Mouse (Mus musculus): ENCODE results near the gene Kpna4.
"Not testable (repeated sequence)": the region's sequence is repeated elsewhere in the genome, so short reads cannot be mapped to it uniquely, and the experiment has no call there.

Kpna4 gene

DNA sequence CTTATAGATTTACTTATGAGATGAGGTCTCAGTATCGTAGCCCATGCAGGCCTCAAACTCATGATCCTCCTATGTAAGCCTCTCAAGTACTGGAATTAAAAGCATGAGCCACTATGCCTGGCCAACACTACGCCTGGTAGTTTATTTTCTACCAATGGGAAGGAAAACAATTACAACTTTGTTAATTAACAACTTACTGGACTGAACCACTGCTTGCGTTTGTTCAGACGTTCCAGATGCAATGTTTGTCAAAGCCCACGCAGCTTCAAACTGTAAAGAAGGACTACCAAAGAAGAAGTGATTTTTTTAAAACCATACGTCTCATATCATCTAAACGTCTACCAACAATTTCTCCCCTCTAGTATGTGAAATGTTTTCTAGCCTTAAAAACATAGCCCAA lies 32.5 kb downstream of the Kpna4 start:
- no peak for DNase-seq

DNA sequence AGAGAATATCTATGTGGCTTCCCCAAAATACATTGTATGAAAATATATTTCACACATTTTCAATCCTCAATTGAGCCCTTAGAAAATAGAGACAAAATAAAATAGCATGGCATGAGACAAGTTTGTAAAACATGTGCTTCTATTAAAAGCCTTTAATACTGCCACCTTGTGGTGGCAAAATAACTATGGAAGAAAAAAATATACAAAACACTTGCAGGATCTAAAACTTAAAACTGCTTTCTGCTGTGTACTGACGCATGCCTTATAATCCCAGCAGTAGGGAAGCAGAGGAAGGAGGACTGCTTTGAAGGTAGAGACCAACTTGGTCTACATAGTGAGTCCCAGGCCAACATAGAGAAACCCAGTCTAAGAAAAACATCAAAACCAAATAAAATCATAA lies 62.9 kb downstream of the Kpna4 start:
- DNase-seq: no peak

- no peak for DNase-seq
Measured at GRCm38 (mm10) chr3:69062764-69063163, 64.1 kb downstream of the Kpna4 start.

DNA sequence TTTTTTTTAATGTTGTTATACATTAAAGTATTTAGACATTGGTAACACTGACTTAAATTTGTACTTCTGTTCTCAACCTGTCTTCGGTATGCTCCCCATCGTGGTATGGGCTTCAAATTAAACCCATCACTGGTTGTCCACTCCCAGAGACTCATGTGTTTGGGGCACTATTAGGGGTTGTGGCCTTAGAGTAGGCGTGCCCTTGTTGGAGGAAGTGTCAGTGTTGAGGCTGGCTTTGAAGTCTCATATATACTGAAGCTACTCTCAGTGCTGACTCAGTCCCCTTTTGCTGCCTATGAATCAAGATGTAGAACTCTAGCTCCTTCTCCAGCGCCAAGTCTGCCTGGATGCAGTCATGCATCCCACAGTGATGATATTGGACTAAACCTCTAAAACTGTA lies 66.2 kb downstream of the Kpna4 start:
- DNase-seq: no peak

- DNase-seq: no peak
Measured at GRCm38 (mm10) chr3:69055871-69056270, 71.0 kb downstream of the Kpna4 start.

DNA sequence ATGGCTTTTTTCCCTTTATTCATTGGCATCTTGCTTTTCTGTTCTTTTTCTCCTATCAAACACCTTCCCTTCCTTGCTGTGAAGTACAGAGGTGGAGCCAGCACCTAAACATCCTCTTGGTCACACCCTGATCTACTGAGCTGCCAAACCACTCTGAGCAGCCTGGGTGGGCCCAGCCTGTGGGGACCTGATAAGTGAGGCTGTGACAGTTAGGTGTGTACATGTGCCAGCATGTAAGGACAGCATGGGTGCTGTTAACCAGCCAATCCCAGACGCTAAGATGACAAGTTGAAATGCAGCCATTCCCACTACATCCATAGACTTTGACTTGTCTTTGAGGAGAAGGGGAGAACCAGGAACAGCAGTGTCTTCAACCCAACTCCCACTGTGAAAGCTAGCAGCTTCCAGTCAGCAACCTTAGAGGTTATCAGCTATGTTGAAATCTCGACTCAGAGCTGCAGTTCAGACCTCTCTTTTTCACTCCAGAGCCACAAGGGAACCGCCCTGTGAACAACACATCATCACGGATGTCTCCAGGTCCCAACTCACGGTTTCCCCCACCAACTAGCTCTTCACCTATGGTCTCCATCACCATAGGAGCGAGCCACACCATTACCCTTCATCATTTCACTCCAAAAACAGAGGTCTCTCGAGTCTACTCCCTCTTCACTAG lies 72.0 kb downstream of the Kpna4 start:
- no peak for DNase-seq

DNA sequence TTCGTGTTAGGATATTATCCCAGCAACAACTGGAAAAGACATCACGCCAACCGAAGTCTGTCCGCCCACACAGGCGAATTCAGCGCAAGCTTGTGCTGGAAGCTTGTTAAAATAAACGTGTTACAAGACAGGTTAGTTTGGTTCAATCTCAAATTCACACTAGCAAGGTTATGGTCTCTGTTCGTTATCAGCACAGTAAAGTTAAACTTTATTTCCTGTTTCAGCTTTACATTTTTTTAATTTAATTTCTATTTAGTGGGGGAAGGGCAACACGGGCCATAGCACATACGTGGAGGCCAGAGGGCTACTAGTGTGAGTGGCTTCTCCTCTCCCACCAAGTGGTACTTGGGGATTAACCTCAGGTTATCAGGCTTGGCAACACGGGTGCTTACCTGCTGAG lies 75.0 kb downstream of the Kpna4 start:
- no peak for DNase-seq

DNA sequence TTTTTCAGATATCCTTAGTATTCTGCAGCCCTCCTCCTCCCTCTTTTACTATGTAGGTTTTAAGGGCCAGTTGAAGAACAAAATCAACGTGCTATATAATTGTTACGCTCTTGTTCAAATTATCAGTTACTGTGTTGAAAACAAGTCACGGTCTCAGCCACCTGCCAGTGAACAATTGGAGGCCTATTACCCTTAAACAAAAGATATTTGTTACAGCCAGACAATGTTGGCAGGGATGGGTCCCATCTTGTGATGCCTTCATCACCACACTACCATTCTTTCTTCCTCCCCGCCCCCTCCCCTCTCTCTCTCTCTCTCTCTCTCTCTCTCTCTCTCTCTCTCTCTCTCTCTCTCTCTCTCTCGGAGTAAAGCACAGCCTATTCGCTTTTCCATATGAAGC lies 77.9 kb downstream of the Kpna4 start:
- no peak for DNase-seq

GRCm38 (mm10) chr3:69047684-69048083 lies 79.2 kb downstream of the Kpna4 start:
- no peak for DNase-seq

DNA sequence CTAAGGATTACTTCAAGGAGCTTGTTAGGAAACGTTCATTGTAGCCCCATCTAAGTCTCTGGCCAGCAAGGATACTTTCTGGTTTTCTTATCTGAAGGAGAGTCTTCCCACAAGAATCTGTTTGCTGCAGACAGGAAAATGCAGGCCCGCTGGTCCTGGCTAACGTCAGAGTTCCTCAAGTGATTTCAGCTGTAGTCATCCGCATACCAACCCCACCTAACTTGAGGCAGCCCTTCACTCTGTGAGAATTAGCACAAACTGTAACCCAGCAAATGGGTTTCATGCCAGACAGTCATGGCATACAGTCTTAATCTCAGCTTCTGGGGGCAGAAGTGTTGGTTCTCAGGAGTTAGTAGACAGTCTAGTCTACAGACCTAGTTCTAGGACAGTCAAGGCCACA lies 80.4 kb downstream of the Kpna4 start:
- no peak for DNase-seq

DNA sequence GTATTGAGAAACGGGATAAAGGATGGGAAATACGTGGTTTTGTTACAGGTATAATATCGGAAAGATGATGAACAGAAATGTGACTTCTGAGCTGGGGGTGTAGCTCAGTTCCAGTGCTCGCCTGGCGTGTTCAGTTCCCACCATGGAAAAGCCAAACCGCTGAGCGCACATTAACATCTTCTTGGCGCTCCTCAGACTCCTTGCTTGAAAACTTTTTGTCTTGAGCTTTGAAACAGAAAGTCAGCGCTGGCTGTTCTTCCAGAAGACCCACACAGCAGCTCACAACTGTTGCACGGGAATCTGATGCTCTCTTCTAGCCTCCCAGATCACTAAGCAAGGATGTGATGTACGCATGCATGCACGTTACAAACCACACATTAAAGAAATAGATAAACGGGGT lies 81.2 kb downstream of the Kpna4 start:
- DNase-seq: no peak

DNA sequence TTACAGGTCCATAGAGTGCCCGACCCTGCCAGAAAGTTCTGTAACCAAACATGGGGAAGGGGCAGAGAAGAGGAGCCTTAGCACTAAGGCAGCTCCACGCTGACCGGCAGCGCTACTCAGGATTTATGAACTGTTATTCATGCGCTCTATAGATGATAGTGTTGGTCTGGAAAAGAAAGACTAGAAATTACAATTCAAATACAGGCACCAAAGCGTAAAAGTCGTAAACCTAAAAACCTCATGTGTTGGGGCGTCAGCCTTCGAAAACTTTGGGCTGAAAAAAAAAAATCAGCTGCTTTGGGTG lies 81.6 kb downstream of the Kpna4 start:
- DNase-seq: no peak

- DNase-seq: peak; percentile 90 to 97
Measured at GRCm38 (mm10) chr3:69044645-69045399, 82.1 kb downstream of the Kpna4 start, which contains the start of gene Trim59. Gene Trim59, minus strand, starts transcription at chr3:69044755.

DNA sequence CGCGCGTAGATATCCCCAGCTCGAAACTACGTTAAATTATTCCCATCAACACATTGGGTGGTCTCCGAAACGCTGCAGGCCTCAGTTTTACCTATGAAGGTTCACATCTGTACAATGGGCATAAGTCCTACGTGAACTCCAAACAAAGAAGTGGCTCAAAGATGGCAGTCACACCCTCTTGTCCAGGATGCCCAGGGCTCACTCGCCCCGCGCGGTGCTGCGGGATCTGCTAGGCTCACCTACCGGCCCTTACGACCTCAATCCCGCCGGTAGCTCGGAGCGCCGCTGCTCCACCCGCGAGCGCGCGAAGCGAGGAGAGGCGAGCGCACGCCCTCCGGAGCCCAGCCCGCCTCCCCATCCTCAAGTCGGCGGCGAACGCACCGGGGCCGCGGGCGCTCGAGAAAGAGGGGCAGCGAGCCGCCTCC lies 82.7 kb downstream of the Kpna4 start:
- no peak for DNase-seq

- DNase-seq: no peak
Measured at GRCm38 (mm10) chr3:69041298-69041697, 85.6 kb downstream of the Kpna4 start.

GRCm38 (mm10) chr3:69040105-69040504 lies 86.8 kb downstream of the Kpna4 start:
- DNase-seq: no peak

GRCm38 (mm10) chr3:69026133-69026783 lies 100.7 kb downstream of the Kpna4 start:
- no peak for DNase-seq

- no peak for DNase-seq
Measured at GRCm38 (mm10) chr3:69020764-69021163, 106.1 kb downstream of the Kpna4 start.

GRCm38 (mm10) chr3:69020285-69020684 lies 106.6 kb downstream of the Kpna4 start:
- DNase-seq: no peak

DNA sequence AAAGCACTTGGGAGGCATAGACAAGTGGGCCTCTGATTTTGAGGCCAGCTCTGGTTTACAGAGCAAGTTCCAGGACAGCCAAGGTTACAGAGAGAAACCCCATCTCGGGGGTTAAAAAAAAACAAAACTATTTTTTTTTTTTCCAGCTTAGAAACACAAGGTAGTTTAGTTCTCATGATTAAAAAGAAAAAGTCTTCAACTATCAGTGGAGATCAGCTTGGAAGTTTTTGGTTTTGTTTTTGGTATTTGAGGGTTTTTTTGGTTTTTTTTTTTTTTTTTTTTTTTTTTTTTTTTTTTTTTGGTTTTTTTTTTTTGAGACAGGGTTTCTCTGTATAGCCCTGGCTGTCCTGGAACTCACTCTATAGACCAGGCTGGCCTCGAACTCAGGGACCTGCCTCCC lies 108.3 kb downstream of the Kpna4 start:
- DNase-seq: not testable (repeated sequence)

GRCm38 (mm10) chr3:69017181-69017580 lies 109.7 kb downstream of the Kpna4 start:
- DNase-seq: no peak

Measured in cerebellum, adult 18-20 months (tissue).